Mouse (Mus musculus): ENCODE results near the gene Zdhhc24.

- TF ChIP-seq CTCF (conservative IDR thresholded peaks at IDR 0.05; ENCODE audit: low read length) = no peak
- no peak for TF ChIP-seq NANOG (IDR thresholded peaks at IDR 0.05; ENCODE audit: borderline replicate concordance, low read length)
- no peak for TF ChIP-seq POU5F1 (IDR thresholded peaks at IDR 0.05; ENCODE audit: borderline replicate concordance, low read length)
Measured at GRCm38 (mm10) chr19:4839149-4839548, 39.3 kb upstream of the Zdhhc24 start, which contains the start of the genes Ccs and Ccdc87.
